Mouse (Mus musculus): ENCODE measurements around the gene Epha8. TPM values are rescaled to one million over a fixed set of nuclear protein-coding genes. Genes with fewer than 3 reads are reported as not detected.

The Epha8 gene
- total RNA-seq, 2 experiments from 2014 or later: not detected

GRCm38 (mm10) chr4:136960581-136960980 is 4.0 kb upstream of the Epha8 start:
- DNase-seq: no peak
- intact Hi-C loops (cut with DNase I): no loop called here

GRCm38 (mm10) chr4:136960068-136960467 is 3.5 kb upstream of the Epha8 start:
- no peak for DNase-seq
- intact Hi-C loops (cut with DNase I): no loop called here

- intact Hi-C loops (cut with DNase I): no loop called here
- no peak for DNase-seq
These were observed 2.1 kb downstream of the Epha8 start for GRCm38 (mm10) chr4:136954562-136954961.

- peak in 1 of 2 experiments; percentile 9 for DNase-seq
These were observed 7.2 kb downstream of the Epha8 start for GRCm38 (mm10) chr4:136949266-136949989.

GRCm38 (mm10) chr4:136945397-136945796 is 11.2 kb downstream of the Epha8 start:
- no peak for DNase-seq
- intact Hi-C loops (cut with DNase I): no loop called here

More at GRCm38 (mm10) chr4:136949266-136949989, 7.2 kb downstream of the Epha8 start:
- intact Hi-C loops (cut with DNase I): no loop called here

GRCm38 (mm10) chr4:136944558-136945350 is 11.9 kb downstream of the Epha8 start:
- intact Hi-C loops (cut with DNase I): no loop called here
- no peak for DNase-seq

- intact Hi-C loops (cut with DNase I): no loop called here
- no peak for DNase-seq
These were observed 13.4 kb downstream of the Epha8 start for GRCm38 (mm10) chr4:136943175-136943574.

- intact Hi-C loops (cut with DNase I): no loop called here
These were observed 13.9 kb downstream of the Epha8 start for GRCm38 (mm10) chr4:136942761-136943160.

GRCm38 (mm10) chr4:136937935-136938334 is 18.7 kb downstream of the Epha8 start:
- no peak for DNase-seq
- intact Hi-C loops (cut with DNase I): no loop called here

More at GRCm38 (mm10) chr4:136942761-136943160, 13.9 kb downstream of the Epha8 start:
- peak; percentile 13 to 32 for DNase-seq

- no peak for DNase-seq
- intact Hi-C loops (cut with DNase I): no loop called here
These were observed 19.3 kb downstream of the Epha8 start for GRCm38 (mm10) chr4:136937344-136937743.

GRCm38 (mm10) chr4:136934746-136935613 is 21.6 kb downstream of the Epha8 start:
- DNase-seq: no peak
- intact Hi-C loops (cut with DNase I): no loop called here

GRCm38 (mm10) chr4:136930474-136930873 is 26.1 kb downstream of the Epha8 start:
- DNase-seq: no peak
- intact Hi-C loops (cut with DNase I): no loop called here

GRCm38 (mm10) chr4:136928928-136929327 is 27.7 kb downstream of the Epha8 start:
- intact Hi-C loops (cut with DNase I): loop anchor here (2.0 kb wide), 1 partner anchor 144 kb away; no protein-coding TSS in a partner anchor
- DNase-seq: no peak

GRCm38 (mm10) chr4:136925804-136926203 is 30.8 kb downstream of the Epha8 start:
- intact Hi-C loops (cut with DNase I): no loop called here
- DNase-seq: no peak

GRCm38 (mm10) chr4:136924529-136924928 is 32.1 kb downstream of the Epha8 start:
- peak; percentile 72 to 80 for DNase-seq
- intact Hi-C loops (cut with DNase I): no loop called here

- intact Hi-C loops (cut with DNase I): no loop called here
- no peak for DNase-seq
These were observed 37.1 kb downstream of the Epha8 start for GRCm38 (mm10) chr4:136919526-136919925.

GRCm38 (mm10) chr4:136918834-136919233 is 37.8 kb downstream of the Epha8 start:
- no peak for DNase-seq
- intact Hi-C loops (cut with DNase I): no loop called here

- DNase-seq: no peak
- intact Hi-C loops (cut with DNase I): no loop called here
These were observed 39.5 kb downstream of the Epha8 start for GRCm38 (mm10) chr4:136917165-136917524.

- intact Hi-C loops (cut with DNase I): no loop called here
- DNase-seq: no peak
These were observed 40.1 kb downstream of the Epha8 start for GRCm38 (mm10) chr4:136916359-136917164.

- DNase-seq: no peak
- intact Hi-C loops (cut with DNase I): no loop called here
These were observed 43.8 kb downstream of the Epha8 start for GRCm38 (mm10) chr4:136912841-136913240.
